Mouse (Mus musculus) layer of hippocampus, adult 9-10 months (tissue): ENCODE data around the gene Fzd4.

ENCODE experiments used
- DNase-seq: peaks from one replicate; pipeline ENCODE4 v3.0.0; 2022; ENCODE audit warnings: low spot score

Gene Fzd4

DNA sequence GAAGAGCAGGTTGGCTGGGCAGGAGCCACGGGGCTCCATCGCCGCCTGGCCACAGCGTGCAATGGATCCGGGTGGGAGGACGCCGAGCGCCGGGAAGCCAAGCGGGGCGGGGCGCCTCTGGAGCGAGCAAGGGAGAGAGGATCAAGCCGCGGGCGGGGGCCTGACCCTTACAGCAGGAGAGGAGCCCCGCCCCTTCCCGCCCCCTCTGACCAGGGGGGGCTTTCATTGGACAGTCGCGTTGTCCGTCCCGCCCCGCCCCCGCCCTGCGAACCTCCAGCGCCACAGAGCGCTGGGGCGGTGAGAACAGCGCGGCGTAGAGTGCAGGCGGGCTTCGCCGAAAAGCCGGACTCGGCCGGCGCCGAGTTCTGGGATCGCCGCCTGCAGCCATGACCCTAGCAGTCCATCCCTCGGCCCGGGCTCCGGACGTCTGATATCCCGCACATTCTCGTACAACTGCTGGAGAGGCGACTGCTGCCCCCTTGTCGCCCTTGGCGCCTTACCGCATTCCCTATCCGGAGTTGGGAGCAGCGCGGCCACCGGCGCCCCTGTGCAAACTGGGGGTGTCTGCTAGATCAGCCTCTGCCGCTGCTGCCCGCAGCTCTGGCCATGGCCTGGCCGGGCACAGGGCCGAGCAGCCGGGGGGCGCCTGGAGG lies at the start of gene Fzd4, which contains the start of gene Tmem135:
Fzd4 (plus strand) TSS at position 275 of the 653 bp plus-strand sequence.
Tmem135 (minus strand) TSS at position 142 of the 653 bp plus-strand sequence.
- peak; percentile 59 for DNase-seq

DNA sequence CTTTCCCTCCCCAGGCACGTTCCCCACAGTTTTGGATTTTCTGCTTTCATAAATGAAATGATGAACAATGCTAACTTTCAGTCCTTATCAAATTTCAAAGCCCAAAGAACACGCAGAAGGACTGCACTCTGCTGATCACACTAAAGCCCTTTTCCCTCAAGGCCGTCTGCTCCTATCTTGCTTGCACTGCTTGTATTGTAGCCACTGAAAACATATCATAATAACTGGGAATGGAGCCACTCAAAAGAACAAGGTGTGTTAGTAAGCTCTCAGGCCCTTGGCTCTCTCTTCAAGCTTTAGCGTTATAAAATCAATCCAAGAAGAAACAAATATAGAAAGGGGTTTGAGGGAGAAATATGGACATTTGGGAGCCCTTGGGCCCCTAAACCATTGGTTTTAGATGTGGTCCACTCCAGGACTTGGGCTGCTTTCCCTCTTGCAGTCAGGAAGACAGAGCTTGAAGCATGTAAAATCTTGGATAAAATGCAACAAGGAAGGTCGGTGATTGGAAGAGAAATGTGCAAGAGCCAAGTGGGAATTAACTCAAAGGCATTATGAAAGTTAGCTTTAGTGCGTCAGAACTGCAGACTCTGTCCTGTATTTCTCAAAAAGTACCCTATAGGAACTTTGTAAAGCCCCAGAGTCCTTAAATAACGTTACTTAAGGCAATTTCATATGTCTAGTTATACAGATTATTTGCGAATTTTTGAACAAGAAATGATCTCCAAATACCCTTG lies 48.5 kb upstream of the Fzd4 start:
- DNase-seq = no peak

- DNase-seq = no peak
Measured at GRCm38 (mm10) chr7:89356307-89356706, 47.8 kb upstream of the Fzd4 start.

DNA sequence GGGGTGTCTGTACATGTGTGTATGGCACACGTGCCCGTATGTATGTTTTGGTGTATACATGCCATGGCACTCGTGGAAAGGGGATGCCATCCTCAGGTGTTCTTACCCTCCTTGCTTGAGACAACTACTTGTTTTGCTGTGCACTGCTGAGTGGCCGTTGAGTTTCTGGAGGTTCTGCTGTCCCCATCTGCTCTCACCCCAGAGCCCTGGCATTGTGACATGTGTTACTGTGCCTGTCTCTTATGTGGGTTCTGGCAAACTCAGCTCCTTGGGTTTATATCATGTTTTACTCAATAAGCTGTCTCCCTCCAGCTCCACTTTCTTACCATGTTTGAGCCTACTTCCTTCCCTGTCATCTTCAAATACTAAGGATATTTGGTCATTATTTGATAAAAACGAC lies 40.2 kb upstream of the Fzd4 start:
- no peak for DNase-seq

DNA sequence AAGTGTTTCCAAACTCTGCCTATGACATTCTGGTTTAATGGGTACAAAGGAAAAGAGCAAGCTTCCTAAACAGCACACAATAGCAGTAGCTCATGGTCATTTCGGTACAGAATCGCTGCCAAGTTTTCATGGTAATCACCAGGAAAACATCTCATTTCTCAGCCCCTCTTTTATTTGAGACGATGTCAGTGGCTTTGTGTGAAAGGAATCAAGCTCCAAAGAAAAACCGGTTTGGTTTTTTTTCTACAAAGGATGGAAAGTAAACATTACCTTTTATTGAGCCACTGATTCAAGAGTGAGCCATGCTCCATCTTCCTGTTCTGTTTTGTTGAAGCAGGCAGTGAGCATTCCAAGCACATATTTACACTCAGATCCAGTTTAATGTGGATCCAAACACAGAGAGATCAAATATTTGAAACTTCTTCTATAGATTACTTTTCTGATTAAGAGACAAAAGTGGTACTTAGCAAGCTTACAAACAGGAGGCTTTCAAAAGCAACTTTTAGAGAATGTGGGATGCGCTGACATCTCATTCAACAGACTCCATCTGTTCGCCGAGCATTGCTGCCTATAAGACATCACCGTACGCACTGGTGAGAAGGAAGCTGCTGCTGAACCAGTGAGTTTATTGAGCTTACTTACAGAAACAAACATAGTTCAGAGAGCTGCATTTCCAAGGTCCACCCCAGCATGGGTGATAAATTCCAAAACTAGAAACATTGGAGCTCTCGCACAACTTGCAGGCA lies 38.8 kb upstream of the Fzd4 start:
- DNase-seq = no peak

DNA sequence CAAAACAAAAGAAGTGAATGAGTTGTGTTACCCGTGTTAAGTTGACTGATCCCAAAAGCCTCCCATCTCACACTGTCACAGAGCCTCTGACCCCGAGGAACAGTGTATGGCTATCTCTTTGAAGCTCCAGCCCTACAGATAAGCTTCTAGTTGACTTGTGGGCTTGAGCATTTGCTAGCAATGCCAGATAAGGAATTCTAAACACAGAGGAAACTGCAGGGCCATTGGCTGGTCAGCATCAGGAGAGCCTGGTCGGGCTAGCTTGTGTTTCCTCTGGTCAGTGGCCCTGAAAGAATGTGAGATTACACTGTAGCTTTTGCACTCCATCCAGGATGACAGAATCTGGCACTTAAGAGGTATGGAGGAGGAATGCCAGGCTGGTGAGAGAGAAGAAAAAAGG lies 36.5 kb upstream of the Fzd4 start:
- DNase-seq = no peak

GRCm38 (mm10) chr7:89370086-89370485 lies 34.1 kb upstream of the Fzd4 start:
- no peak for DNase-seq

DNA sequence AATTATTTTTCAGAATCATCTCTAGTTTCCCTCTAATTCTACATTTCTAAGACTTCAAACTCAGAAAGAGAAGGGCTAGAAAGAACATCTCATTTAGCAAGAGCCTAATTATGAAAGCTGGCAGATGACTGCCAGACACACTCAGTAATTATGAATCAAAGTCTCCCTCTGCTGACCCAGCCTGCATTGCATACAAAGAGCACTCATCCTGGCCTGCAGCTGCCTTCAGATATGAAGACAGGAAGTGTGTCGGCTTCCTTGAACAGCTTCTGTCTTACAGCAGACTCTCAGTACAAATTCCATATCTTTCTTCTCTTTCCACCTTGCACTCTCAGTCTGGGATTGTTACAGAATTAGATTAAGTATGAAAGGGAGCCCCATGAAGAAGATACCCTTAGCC lies 33.2 kb upstream of the Fzd4 start:
- DNase-seq = peak; percentile 32

DNA sequence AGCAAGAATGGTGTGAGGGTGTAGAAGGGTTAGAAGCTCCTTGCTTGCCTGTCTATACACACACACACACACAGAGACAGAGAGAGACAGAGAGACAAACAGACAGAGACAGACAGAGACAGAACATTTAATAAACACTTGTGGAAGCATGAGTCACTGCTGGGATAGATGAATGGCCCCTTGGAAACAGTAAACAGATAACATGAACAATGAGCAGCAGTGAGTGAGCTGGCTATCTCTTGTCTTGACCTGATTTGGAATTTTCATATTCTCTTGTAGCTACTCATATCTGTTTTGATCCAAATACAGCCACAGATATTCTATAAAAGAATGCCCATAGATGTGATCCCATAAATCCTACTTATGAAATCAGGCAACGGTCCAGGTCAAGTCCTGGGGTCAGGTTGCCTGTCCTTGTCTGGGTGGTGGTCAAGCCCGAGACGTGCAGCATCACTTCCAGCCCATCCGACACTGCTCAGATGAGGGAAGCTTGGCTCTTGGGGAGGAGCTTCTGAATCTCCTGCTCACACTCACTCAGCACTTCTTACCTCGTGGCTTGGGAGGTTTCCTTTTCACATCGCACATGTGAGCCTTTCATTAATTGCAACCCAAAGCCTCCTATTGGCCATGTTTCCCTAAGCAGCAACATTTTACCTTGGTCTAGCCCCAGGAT lies 32.4 kb upstream of the Fzd4 start:
- DNase-seq = no peak

- no peak for DNase-seq
Measured at GRCm38 (mm10) chr7:89380935-89381705, 23.0 kb upstream of the Fzd4 start.

- no peak for DNase-seq
Measured at GRCm38 (mm10) chr7:89382892-89383291, 21.3 kb upstream of the Fzd4 start.

DNA sequence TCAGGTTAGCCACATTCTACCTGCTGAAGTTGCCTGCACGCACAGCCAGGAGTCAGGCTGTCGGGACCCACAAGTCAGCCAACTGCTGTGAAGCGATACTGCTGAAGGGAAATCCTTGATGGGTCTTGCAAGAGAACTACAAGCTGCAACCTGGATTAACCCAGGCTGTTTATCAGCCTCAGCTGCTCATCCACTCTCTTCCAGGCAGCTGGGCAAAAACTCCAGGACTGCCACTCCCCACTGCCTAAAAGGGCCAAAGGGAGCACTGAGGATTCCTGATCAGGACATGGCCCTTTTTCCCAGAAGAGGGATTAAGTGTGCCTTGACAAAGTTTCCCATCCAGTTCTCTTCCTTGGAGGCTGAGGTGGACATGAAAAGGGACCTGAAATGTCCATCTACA lies 15.2 kb upstream of the Fzd4 start:
- no peak for DNase-seq

- DNase-seq = no peak
Measured at GRCm38 (mm10) chr7:89390660-89391059, 13.5 kb upstream of the Fzd4 start.

- no peak for DNase-seq
Measured at GRCm38 (mm10) chr7:89391281-89391680, 12.9 kb upstream of the Fzd4 start.

DNA sequence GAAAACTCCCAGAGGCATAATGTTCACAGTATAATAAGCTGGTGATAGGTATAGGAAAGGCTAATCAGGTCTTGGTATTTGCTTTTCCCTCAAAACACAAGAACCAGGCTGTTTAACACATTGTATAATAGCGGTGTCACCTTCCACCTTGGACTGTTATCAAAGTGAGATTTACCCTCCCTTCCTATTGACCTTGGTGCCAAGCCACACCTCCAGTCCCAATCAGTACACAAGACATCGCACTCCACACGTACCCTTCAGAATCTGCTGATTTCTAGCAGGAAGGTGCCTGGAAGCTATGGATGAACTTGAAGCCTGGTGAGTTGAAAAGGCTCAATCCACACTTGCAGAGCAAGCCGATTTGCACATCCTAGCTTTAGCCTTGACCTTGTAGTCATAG lies 12.3 kb upstream of the Fzd4 start:
- no peak for DNase-seq

GRCm38 (mm10) chr7:89392388-89392787 lies 11.8 kb upstream of the Fzd4 start:
- no peak for DNase-seq

DNA sequence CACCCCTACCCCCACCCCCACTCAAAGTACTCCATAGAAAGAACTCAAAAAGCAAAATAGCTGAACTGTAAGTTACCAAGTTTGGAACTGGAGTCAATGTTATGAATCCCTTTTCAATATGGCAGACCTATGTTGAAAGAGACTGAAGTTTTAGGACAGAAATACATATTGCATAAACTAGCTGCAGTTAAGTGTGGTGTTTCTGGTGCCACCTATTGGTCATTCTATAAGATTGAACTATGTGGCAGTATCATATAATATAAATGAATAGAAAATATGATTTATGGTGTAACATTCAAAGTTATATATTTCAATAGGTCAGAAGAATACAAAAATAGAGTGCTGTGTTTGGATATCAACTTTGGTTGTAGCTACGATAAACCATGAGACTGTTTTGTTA lies 11.3 kb upstream of the Fzd4 start:
- DNase-seq = no peak

- DNase-seq = no peak
Measured at GRCm38 (mm10) chr7:89395399-89395798, 8.8 kb upstream of the Fzd4 start.

- no peak for DNase-seq
Measured at GRCm38 (mm10) chr7:89396386-89396785, 7.8 kb upstream of the Fzd4 start.

DNA sequence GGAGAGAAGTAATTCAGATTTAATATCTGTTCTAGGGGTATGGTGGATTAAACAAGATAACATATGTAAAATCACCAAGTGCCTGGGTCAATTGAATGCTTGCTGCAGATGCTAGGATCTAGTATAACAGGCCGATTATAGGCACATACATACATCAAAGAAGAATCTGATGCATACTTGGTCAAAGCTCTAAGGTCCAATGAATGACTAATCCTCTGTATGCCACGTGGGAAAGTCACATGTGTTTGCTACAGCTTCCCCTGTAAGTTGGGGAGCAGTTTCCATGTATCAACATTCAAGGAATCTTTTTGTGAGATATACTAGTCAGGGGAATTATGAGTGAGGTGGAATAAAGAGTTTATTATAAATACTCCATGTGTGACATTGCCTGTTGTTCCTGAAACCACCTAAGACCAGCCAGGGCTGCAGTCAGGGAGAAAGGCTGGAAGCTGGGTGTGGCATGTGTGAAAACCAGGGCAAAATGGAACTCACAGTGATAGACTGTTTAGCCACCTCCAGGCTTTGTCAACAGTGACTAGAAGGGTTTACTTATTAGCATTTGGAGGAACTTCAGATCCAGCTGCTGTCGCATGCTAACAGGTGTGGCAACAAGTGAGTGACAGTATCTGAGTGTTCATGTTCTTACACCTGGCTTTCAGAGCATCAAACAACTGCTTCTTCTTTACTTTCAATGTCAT lies 6.2 kb upstream of the Fzd4 start:
- no peak for DNase-seq

DNA sequence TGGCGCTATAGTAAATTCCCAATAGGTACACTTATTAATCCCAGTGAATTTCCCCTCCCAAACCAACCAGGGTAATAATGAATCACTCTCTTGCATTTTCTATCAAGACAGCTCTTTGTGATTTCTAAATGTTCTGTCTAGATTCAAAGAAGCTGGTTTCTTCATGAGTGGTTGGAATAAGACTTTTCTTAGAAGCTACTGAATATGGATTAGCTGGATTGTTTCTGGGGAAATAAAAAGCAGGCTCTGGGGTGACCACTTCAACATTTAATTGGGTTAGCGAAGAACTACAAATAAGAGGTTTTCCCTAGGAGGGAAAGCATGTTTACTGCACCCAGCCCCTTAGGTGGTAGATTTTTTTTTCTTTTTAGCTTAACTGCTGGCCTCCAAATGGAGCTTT lies 3.4 kb upstream of the Fzd4 start:
- DNase-seq = no peak
